Mouse (Mus musculus): ENCODE results near the gene Exosc7. TPM values are rescaled to one million over a fixed set of nuclear protein-coding genes. Genes with fewer than 3 reads are reported as not detected.

The Exosc7 gene
- polyA plus RNA-seq, 1 experiment = 44.4 TPM

GRCm38 (mm10) chr9:123148430-123148829 is 35.4 kb downstream of the Exosc7 start:
- no peak for TF ChIP-seq POLR2A (IDR thresholded peaks at IDR 0.05; ENCODE audit: borderline replicate concordance, control insufficient read depth, low read depth, low read length)
- TF ChIP-seq CTCF (IDR thresholded peaks at IDR 0.05; ENCODE audit: control insufficient read depth, insufficient read depth, low read length) = no peak
- Histone ChIP-seq H3K4me3 (replicated peaks; ENCODE audit: control insufficient read depth, low read depth, low read length) (no peak overlapping the region), H3K27ac (ENCODE audit: control insufficient read depth, insufficient read depth, low read depth, low read length, poor library complexity) (no peak overlapping the region), H3K4me1 (ENCODE audit: control insufficient read depth, insufficient read depth, low read length) (no peaks in the 10 kb centered on the region)
- WGBS = 85% methylated on average over 5 of the region's 5 CpGs

GRCm38 (mm10) chr9:123150241-123151020 is 37.4 kb downstream of the Exosc7 start, which contains the start of gene Clec3b:
Clec3b (plus strand) TSS chr9:123150946.
- Histone ChIP-seq H3K4me1 (ENCODE audit: control insufficient read depth, insufficient read depth, low read length) (no peaks in the 10 kb centered on the region), H3K4me3 (replicated peaks; ENCODE audit: control insufficient read depth, low read depth, low read length) (no peak within 1 kb of the TSS), H3K27ac (ENCODE audit: control insufficient read depth, insufficient read depth, low read depth, low read length, poor library complexity) (no peak within 1 kb of the TSS)
- 87% methylated on average over 5 of the region's 5 CpGs for WGBS
- TF ChIP-seq CTCF (IDR thresholded peaks at IDR 0.05; ENCODE audit: control insufficient read depth, insufficient read depth, low read length) = no peak
- no peak for TF ChIP-seq POLR2A (IDR thresholded peaks at IDR 0.05; ENCODE audit: borderline replicate concordance, control insufficient read depth, low read depth, low read length)

- Histone ChIP-seq H3K27ac (ENCODE audit: control insufficient read depth, insufficient read depth, low read depth, low read length, poor library complexity) (no peak overlapping the region), H3K4me1 (ENCODE audit: control insufficient read depth, insufficient read depth, low read length) (no peaks in the 10 kb centered on the region), H3K4me3 (replicated peaks; ENCODE audit: control insufficient read depth, low read depth, low read length) (no peak overlapping the region)
- TF ChIP-seq CTCF (IDR thresholded peaks at IDR 0.05; ENCODE audit: control insufficient read depth, insufficient read depth, low read length) (no peak), POLR2A (IDR thresholded peaks at IDR 0.05; ENCODE audit: borderline replicate concordance, control insufficient read depth, low read depth, low read length) (no peak)
- WGBS = 26% methylated on average over 1 of the region's 1 CpGs
These were observed 38.5 kb downstream of the Exosc7 start for GRCm38 (mm10) chr9:123151561-123151960.

GRCm38 (mm10) chr9:123152026-123152425 is 39.0 kb downstream of the Exosc7 start:
- no peaks in the 10 kb centered on the region for H3K4me1 ChIP-seq (ENCODE audit: control insufficient read depth, insufficient read depth, low read length)
- 8% methylated on average over 3 of the region's 3 CpGs for WGBS
- no peak for TF ChIP-seq POLR2A (IDR thresholded peaks at IDR 0.05; ENCODE audit: borderline replicate concordance, control insufficient read depth, low read depth, low read length)
- no peak for TF ChIP-seq CTCF (IDR thresholded peaks at IDR 0.05; ENCODE audit: control insufficient read depth, insufficient read depth, low read length)
- H3K4me3 ChIP-seq (replicated peaks; ENCODE audit: control insufficient read depth, low read depth, low read length) = no peak overlapping the region
- H3K27ac ChIP-seq (ENCODE audit: control insufficient read depth, insufficient read depth, low read depth, low read length, poor library complexity) = no peak overlapping the region

GRCm38 (mm10) chr9:123153121-123153520 is 40.1 kb downstream of the Exosc7 start:
- no peak overlapping the region for H3K27ac ChIP-seq (ENCODE audit: control insufficient read depth, insufficient read depth, low read depth, low read length, poor library complexity)
- H3K4me1 ChIP-seq (ENCODE audit: control insufficient read depth, insufficient read depth, low read length) = no peaks in the 10 kb centered on the region
- 70% methylated on average over 2 of the region's 2 CpGs for WGBS
- no peak for TF ChIP-seq POLR2A (IDR thresholded peaks at IDR 0.05; ENCODE audit: borderline replicate concordance, control insufficient read depth, low read depth, low read length)
- no peak for TF ChIP-seq CTCF (IDR thresholded peaks at IDR 0.05; ENCODE audit: control insufficient read depth, insufficient read depth, low read length)
- no peak overlapping the region for H3K4me3 ChIP-seq (replicated peaks; ENCODE audit: control insufficient read depth, low read depth, low read length)

GRCm38 (mm10) chr9:123156910-123157361 is 43.9 kb downstream of the Exosc7 start:
- 86% methylated on average over 30 of the region's 30 CpGs for WGBS
- TF ChIP-seq POLR2A (IDR thresholded peaks at IDR 0.05; ENCODE audit: borderline replicate concordance, control insufficient read depth, low read depth, low read length) = no peak
- TF ChIP-seq CTCF (IDR thresholded peaks at IDR 0.05; ENCODE audit: control insufficient read depth, insufficient read depth, low read length) = no peak
- no peaks in the 10 kb centered on the region for H3K4me1 ChIP-seq (ENCODE audit: control insufficient read depth, insufficient read depth, low read length)

GRCm38 (mm10) chr9:123157699-123158098 is 44.7 kb downstream of the Exosc7 start:
- no peak overlapping the region for H3K27ac ChIP-seq (ENCODE audit: control insufficient read depth, insufficient read depth, low read depth, low read length, poor library complexity)
- no peak for TF ChIP-seq POLR2A (IDR thresholded peaks at IDR 0.05; ENCODE audit: borderline replicate concordance, control insufficient read depth, low read depth, low read length)
- TF ChIP-seq CTCF (IDR thresholded peaks at IDR 0.05; ENCODE audit: control insufficient read depth, insufficient read depth, low read length) = no peak
- H3K4me3 ChIP-seq (replicated peaks; ENCODE audit: control insufficient read depth, low read depth, low read length) = no peak overlapping the region
- H3K4me1 ChIP-seq (ENCODE audit: control insufficient read depth, insufficient read depth, low read length) = no peaks in the 10 kb centered on the region

More at GRCm38 (mm10) chr9:123156910-123157361, 43.9 kb downstream of the Exosc7 start:
- Histone ChIP-seq H3K27ac (ENCODE audit: control insufficient read depth, insufficient read depth, low read depth, low read length, poor library complexity) (no peak overlapping the region; the same call in 1 of the 2 replicates), H3K4me3 (replicated peaks; ENCODE audit: control insufficient read depth, low read depth, low read length) (no peak overlapping the region)

- Histone ChIP-seq H3K27ac (ENCODE audit: control insufficient read depth, insufficient read depth, low read depth, low read length, poor library complexity) (no peak overlapping the region), H3K4me3 (replicated peaks; ENCODE audit: control insufficient read depth, low read depth, low read length) (no peak overlapping the region), H3K4me1 (ENCODE audit: control insufficient read depth, insufficient read depth, low read length) (no peaks in the 10 kb centered on the region)
- TF ChIP-seq POLR2A (IDR thresholded peaks at IDR 0.05; ENCODE audit: borderline replicate concordance, control insufficient read depth, low read depth, low read length) (no peak), CTCF (IDR thresholded peaks at IDR 0.05; ENCODE audit: control insufficient read depth, insufficient read depth, low read length) (peak; percentile 21; the same call in 1 of the 2 replicates)
- 40% methylated on average over 8 of the region's 8 CpGs for WGBS
These were observed 45.3 kb downstream of the Exosc7 start for GRCm38 (mm10) chr9:123158125-123158836.
